Mouse (Mus musculus) adrenal gland, postnatal 10 days (tissue): ENCODE results near the gene Serpinb6a. TPM values are rescaled to one million over a fixed set of nuclear protein-coding genes. Genes with fewer than 3 reads are reported as not detected.
A peak's percentile ranks its signal among the peaks of the same experiment; 100 is the strongest.

Experiments
- DNase-seq: peaks from one replicate; pipeline ENCODE4 v3.0.0; 2021; ENCODE audit warnings: mixed read lengths
- total RNA-seq, 2 experiments: library from RNA; stranded (reverse); gene quantifications; 2 replicates each; pipeline ENCODE4 v1.2.3; 2021

Serpinb6a gene
- total RNA-seq, 2 experiments from 2014 or later: 157 to 176 TPM

GRCm38 (mm10) chr13:33906821-33907220 is 95.8 kb downstream of the Serpinb6a start:
- DNase-seq: no peak

- no peak for DNase-seq
These were observed 97.2 kb downstream of the Serpinb6a start, which contains the start of gene Serpinb6c for GRCm38 (mm10) chr13:33905176-33905954. TSS of gene Serpinb6c (minus strand) at chr13:33905708.

GRCm38 (mm10) chr13:33903290-33903689 is 99.3 kb downstream of the Serpinb6a start:
- no peak for DNase-seq

GRCm38 (mm10) chr13:33894207-33894606 is 108.4 kb downstream of the Serpinb6a start:
- DNase-seq: peak; percentile 58

Other genes with a start within 250 kb of the Serpinb6a start
- gene Serpinb6e, start 159.4 kb downstream of the Serpinb6a start, total RNA-seq: not detected
- under 1 TPM in 1 of 2 experiments, not detected in 1; 0.39 TPM for gene Serpinb6c, start 97.1 kb downstream of the Serpinb6a start, total RNA-seq
- gene Nqo2, start 38.1 kb downstream of the Serpinb6a start, total RNA-seq: 10 to 100 TPM; 32.2 to 42.3 TPM
- 10 to 100 TPM; 27.4 to 27.7 TPM for gene Ripk1, start 431 bp downstream of the Serpinb6a start, total RNA-seq
- 10 to 100 TPM; 78.6 to 78.9 TPM for gene Bphl, start 34.8 kb upstream of the Serpinb6a start, total RNA-seq
- gene Tubb2a, start 75.2 kb upstream of the Serpinb6a start, total RNA-seq: 10 to 100 TPM; 68.6 to 90.0 TPM
- gene Tubb2b, start 127.7 kb upstream of the Serpinb6a start, total RNA-seq: 10 to 100 TPM; 24.9 to 61.2 TPM
- 10 to 100 TPM; 35.4 to 43.9 TPM for gene Psmg4, start 160.2 kb upstream of the Serpinb6a start, total RNA-seq